Mouse (Mus musculus) limb, embryonic 14.5 days (tissue): Measurements from ENCODE around the gene Cltc. TPM values are rescaled to one million over a fixed set of nuclear protein-coding genes. Genes with fewer than 3 reads are reported as not detected.

ENCODE experiments used
- ATAC-seq: fragments of 200-750 bp; cut with Nextera tagmentation; 2 replicates; pipeline ENCODE4 v1.8.0; 2017; ENCODE audit warnings: low read depth, moderate number of reproducible peaks, moderate TSS enrichment; ENCODE audit not compliant: low FRiP score
- DNase-seq: peaks from one replicate; pipeline ENCODE4 v3.0.0-alpha.2; 2015; ENCODE audit warnings: low spot score
- H3K27ac ChIP-seq: fragments of 300-500 bp; sonication (generic); replicated peaks from 2 replicates; pipeline ENCODE4 v1.5.1; 2014; ENCODE audit warnings: low read depth, mild to moderate bottlenecking, low read length, moderate library complexity, mixed read lengths
- H3K27me3 ChIP-seq: fragments of 300-500 bp; sonication (generic); 2 replicates; pipeline ENCODE4 v1.6.1; 2014; ENCODE audit warnings: low read length, mixed read lengths; ENCODE audit not compliant: control insufficient read depth, insufficient read depth
- H3K36me3 ChIP-seq: fragments of 300-500 bp; sonication (generic); 2 replicates; pipeline ENCODE4 v1.6.1; 2014; ENCODE audit warnings: mild to moderate bottlenecking, low read length, moderate library complexity, mixed read lengths; ENCODE audit not compliant: control insufficient read depth, insufficient read depth
- H3K4me1 ChIP-seq: fragments of 300-500 bp; sonication (generic); 2 replicates; pipeline ENCODE4 v1.6.1; 2014; ENCODE audit warnings: antibody characterized with exemption, low read length, mixed read lengths; ENCODE audit not compliant: control insufficient read depth, insufficient read depth
- H3K4me2 ChIP-seq: fragments of 300-500 bp; sonication (generic); replicated peaks from 2 replicates; pipeline ENCODE4 v1.6.1; 2014; ENCODE audit warnings: low read depth, mild to moderate bottlenecking, low read length, moderate library complexity; ENCODE audit not compliant: severe bottlenecking
- H3K4me3 ChIP-seq: fragments of 300-500 bp; sonication (generic); replicated peaks from 2 replicates; pipeline ENCODE4 v1.5.1; 2014; ENCODE audit warnings: low read length
- H3K9ac ChIP-seq: fragments of 300-500 bp; sonication (generic); 2 replicates; pipeline ENCODE4 v1.6.1; 2014; ENCODE audit warnings: mild to moderate bottlenecking, low read depth, low read length, moderate library complexity; ENCODE audit not compliant: severe bottlenecking
- H3K9me3 ChIP-seq: fragments of 300-500 bp; sonication (generic); 2 replicates; pipeline ENCODE4 v1.6.1; 2016; ENCODE audit warnings: low read length; ENCODE audit not compliant: control insufficient read depth
- POLR2A ChIP-seq: fragments of 200-500 bp; IDR thresholded peaks from 2 replicates; pipeline ENCODE4 v1.8.0; 2012; ENCODE audit warnings: inconsistent platforms, mild to moderate bottlenecking, moderate library complexity, borderline replicate concordance; ENCODE audit not compliant: insufficient read depth, insufficient read length; ENCODE audit errors: extremely low read depth
- WGBS: fragments of 180-500 bp; shearing (Covaris S2); extraction: QIAGEN DNeasy Blood & Tissue Kit; methylation state at CpG from one replicate; pipeline ENCODE4 v1.1.7; 2014; 5-methylcytosine and 5-hydroxymethylcytosine counted together
- polyA plus RNA-seq, 2 experiments: library from polyadenylated mRNA; depleted of rRNA in 1 of 2; stranded (reverse) in 1 of 2; unstranded in 1 of 2; fragments of >200 nt; fragmentation: Nextera tagmentation in 1 of 2; extraction: Ambion mirVana in 1 of 2; gene quantifications; 2 replicates each; pipeline versions ENCODE4 v1.2.1 to v1.2.3; 2012 to 2014

Gene Cltc
- polyA plus RNA-seq, 2 experiments: 120 to 156 TPM

GRCm38 (mm10) chr11:86749776-86750423 lies 7.5 kb downstream of the Cltc start:
- no peaks in the 10 kb centered on the region for H3K9me3 ChIP-seq
- no peak overlapping the region for H3K4me3 ChIP-seq
- DNase-seq: no peak
- H3K27ac ChIP-seq: no peak overlapping the region
- H3K9ac ChIP-seq: no peak overlapping the region
- TF ChIP-seq POLR2A: no peak
- peaks cover 6% of the 10 kb centered on the region for H3K4me1 ChIP-seq
- H3K36me3 ChIP-seq: no peaks in the 10 kb centered on the region
- WGBS: 84% methylated on average over 3 of the region's 3 CpGs
- no peaks in the 10 kb centered on the region for H3K27me3 ChIP-seq
- no peak overlapping the region for H3K4me2 ChIP-seq
- ATAC-seq: no peak

GRCm38 (mm10) chr11:86745634-86746404 lies 11.5 kb downstream of the Cltc start:
- Histone ChIP-seq H3K27ac (no peak overlapping the region), H3K9ac (no peak overlapping the region), H3K36me3 (no peaks in the 10 kb centered on the region), H3K9me3 (no peaks in the 10 kb centered on the region), H3K4me2 (no peak overlapping the region), H3K4me1 (peaks cover 6% of the 10 kb centered on the region), H3K27me3 (no peaks in the 10 kb centered on the region), H3K4me3 (no peak overlapping the region)
- DNase-seq (no peak), ATAC-seq (no peak)
- no peak for TF ChIP-seq POLR2A
- WGBS: 77% methylated on average over 3 of the region's 3 CpGs

- Histone ChIP-seq H3K27ac (no peak overlapping the region), H3K4me3 (no peak overlapping the region), H3K36me3 (peaks cover 4% of the 10 kb centered on the region; the same call in 1 of the 2 replicates), H3K9ac (no peak overlapping the region), H3K9me3 (no peaks in the 10 kb centered on the region), H3K4me2 (no peak overlapping the region), H3K4me1 (peaks cover 6% of the 10 kb centered on the region), H3K27me3 (no peaks in the 10 kb centered on the region)
- DNase-seq: no peak
- WGBS: 80% methylated on average over 2 of the region's 2 CpGs
- no peak for ATAC-seq
- TF ChIP-seq POLR2A: no peak
Measured at GRCm38 (mm10) chr11:86742605-86743004, 14.8 kb downstream of the Cltc start.

GRCm38 (mm10) chr11:86741505-86741904 lies 15.9 kb downstream of the Cltc start:
- 97% methylated on average over 5 of the region's 5 CpGs for WGBS
- no peak overlapping the region for H3K27ac ChIP-seq
- no peaks in the 10 kb centered on the region for H3K27me3 ChIP-seq
- peaks cover 6% of the 10 kb centered on the region for H3K4me1 ChIP-seq
- H3K4me2 ChIP-seq: no peak overlapping the region
- H3K36me3 ChIP-seq: peaks cover 8% of the 10 kb centered on the region
- DNase-seq (no peak), ATAC-seq (no peak)
- no peak overlapping the region for H3K9ac ChIP-seq
- H3K4me3 ChIP-seq: no peak overlapping the region
- no peaks in the 10 kb centered on the region for H3K9me3 ChIP-seq
- TF ChIP-seq POLR2A: no peak

GRCm38 (mm10) chr11:86739470-86739869 lies 17.9 kb downstream of the Cltc start:
- DNase-seq: no peak
- no peak overlapping the region for H3K4me3 ChIP-seq
- no peaks in the 10 kb centered on the region for H3K4me1 ChIP-seq
- 88% methylated on average over 2 of the region's 2 CpGs for WGBS
- ATAC-seq: no peak
- H3K4me2 ChIP-seq: no peak overlapping the region
- no peaks in the 10 kb centered on the region for H3K9me3 ChIP-seq
- H3K36me3 ChIP-seq: peaks cover 15% of the 10 kb centered on the region
- no peak overlapping the region for H3K9ac ChIP-seq
- H3K27ac ChIP-seq: no peak overlapping the region
- no peaks in the 10 kb centered on the region for H3K27me3 ChIP-seq
- no peak for TF ChIP-seq POLR2A
